Mouse (Mus musculus) kidney, adult 2 months (tissue): Measurements from ENCODE around the gene Ccdc15.

ENCODE experiments used
- CTCF ChIP-seq: fragments of 200-500 bp; conservative IDR thresholded peaks from 2 replicates; pipeline ENCODE4 v1.5.1; 2011; ENCODE audit warnings: low read depth, mild to moderate bottlenecking, control low read depth, low read length, moderate library complexity, mixed read lengths; ENCODE audit not compliant: insufficient read depth, insufficient read length
- POLR2A ChIP-seq: fragments of 200-500 bp; IDR thresholded peaks from one replicate; pipeline ENCODE4 v1.6.1; 2011; ENCODE audit warnings: low read depth, low read length, control low read depth

GRCm38 (mm10) chr9:37364392-37364791 lies 16.2 kb upstream of the Ccdc15 start:
- TF ChIP-seq POLR2A (no peak), CTCF (no peak)
